Mouse (Mus musculus) myocyte (in vitro differentiated cells): ENCODE results near the gene Diaph2.

Source experiments
- E2F4 ChIP-seq: IDR thresholded peaks from one replicate; pipeline ENCODE4 v1.6.1; 2011; ENCODE audit warnings: mild to moderate bottlenecking, control low read depth, moderate library complexity; ENCODE audit not compliant: insufficient read depth
- POLR2A ChIP-seq: IDR thresholded peaks from one replicate; pipeline ENCODE4 v1.6.1; 2011; ENCODE audit warnings: low read depth, mild to moderate bottlenecking, control low read depth, moderate library complexity; ENCODE audit not compliant: insufficient read length
- POLR2AphosphoS2 ChIP-seq: IDR thresholded peaks from one replicate; pipeline ENCODE4 v1.6.1; 2011; ENCODE audit warnings: low read depth, control low read depth; ENCODE audit not compliant: insufficient read length
- USF1 ChIP-seq: IDR thresholded peaks from one replicate; pipeline ENCODE4 v1.6.1; 2011; ENCODE audit warnings: low read depth, mild to moderate bottlenecking, control low read depth, moderate library complexity

GRCm38 (mm10) chrX:130452488-130452823, 702.9 kb downstream of the Diaph2 start:
- TF ChIP-seq POLR2A (no peak), POLR2AphosphoS2 (no peak), E2F4 (no peak), USF1 (no peak)
